Mouse (Mus musculus): ENCODE results near the gene Stat3.

The Stat3 gene

GRCm38 (mm10) chr11:100924386-100924919, 14.9 kb downstream of the Stat3 start:
- no peak for DNase-seq (ENCODE audit: low spot score in 2 of 2)

- DNase-seq (ENCODE audit: low spot score in 2 of 2) = no peak
Observed at GRCm38 (mm10) chr11:100920887-100921624, 18.3 kb downstream of the Stat3 start.

- no peak for DNase-seq (ENCODE audit: low spot score in 2 of 2)
Observed at GRCm38 (mm10) chr11:100918007-100918406, 21.3 kb downstream of the Stat3 start.

GRCm38 (mm10) chr11:100916432-100916971, 22.8 kb downstream of the Stat3 start:
- DNase-seq (ENCODE audit: low spot score in 2 of 2) = no peak

DNA sequence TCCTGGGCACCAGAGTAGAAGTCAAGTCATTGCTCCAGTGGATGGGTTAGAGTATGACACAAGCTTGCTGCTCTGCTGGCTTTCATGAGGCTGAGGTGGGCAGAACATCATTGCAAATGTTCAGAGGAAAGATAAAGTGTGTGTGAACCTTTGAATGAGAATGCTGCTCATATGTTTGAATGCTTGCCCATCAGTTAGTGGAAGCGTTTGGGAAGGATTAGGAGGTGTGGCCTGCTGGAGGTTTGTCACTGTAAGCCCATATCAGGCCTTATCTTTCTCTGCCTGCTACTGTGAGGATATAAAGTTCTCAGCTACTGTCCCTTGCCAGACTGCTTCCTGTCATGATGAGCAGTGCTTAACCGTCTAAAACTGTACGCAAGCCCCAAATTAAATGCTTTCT, 24.3 kb downstream of the Stat3 start:
- DNase-seq (ENCODE audit: low spot score in 2 of 2) = no peak

DNA sequence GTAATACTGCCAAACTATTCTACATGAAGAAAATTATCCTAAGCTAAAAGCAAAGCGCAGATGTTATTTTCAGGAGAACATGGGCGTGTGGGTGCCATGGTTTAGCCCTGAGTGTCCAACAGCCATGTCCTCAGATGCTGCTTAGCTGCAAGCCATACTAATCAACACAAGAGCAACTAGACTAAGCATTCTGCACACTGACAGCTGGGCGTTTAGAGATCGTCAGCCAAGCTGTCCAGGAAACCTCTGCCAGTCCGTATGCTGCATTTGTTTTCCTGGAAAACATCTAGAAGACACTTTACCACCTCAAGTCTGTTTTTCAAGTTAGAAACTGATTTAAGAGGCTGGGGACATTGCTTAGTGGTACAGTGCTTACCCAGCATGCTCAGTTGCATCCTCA, 24.9 kb downstream of the Stat3 start:
- DNase-seq (ENCODE audit: low spot score in 2 of 2) = no peak

DNA sequence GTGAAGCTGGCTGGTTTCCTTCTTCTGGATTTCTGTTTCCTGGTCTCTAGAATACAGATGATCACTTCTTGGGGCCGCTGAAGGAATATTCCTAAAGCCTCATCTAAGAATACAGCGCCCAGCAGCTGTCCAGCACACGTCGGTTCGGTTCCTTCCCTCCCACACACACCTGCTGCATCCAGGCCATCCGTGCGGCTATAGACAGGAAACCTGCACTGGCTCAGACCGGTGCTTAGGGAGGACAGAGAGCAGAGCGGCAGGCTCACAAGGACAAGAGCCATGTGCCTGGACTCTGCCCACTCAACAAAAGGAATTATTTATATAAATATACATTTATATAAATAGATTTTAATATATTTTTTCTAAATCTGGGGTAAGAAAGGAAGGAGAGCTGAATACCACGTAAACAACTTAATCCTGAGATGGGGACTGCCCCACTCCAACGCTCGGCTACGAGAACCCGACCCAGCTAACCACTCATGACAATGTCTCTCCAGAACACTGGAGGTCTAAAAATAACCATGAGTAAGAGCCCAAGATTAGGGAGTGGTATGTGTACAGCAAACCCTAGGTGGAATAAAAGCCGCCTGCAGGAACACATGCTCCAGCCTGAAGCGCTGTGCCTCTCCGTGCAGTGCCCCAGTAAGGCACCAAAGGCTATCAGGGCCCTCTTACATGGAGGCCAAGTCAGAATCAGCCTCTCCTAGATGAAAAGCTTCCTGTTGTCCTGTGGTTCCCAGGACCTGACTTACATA, 26.8 kb downstream of the Stat3 start:
- DNase-seq (ENCODE audit: low spot score in 2 of 2) = no peak

DNA sequence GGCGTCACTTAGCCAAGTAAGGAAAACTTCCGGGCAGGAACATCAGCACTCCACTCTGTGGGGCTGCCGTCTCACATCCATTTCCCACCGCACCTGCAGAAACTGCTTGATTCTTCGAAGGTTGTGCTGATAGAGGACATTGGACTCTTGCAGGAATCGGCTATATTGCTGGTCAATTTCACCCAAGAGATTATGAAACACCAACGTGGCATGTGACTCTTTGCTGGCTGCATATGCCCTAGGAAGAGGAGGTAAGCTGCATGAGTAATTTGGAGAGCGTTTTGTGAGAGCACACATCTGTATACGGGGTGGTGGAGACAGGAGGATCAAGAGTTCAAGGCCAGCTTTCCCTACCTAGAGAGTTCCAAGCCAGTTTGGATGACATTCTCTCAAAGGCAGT, 30.8 kb downstream of the Stat3 start:
- DNase-seq (ENCODE audit: low spot score in 2 of 2) = no peak

GRCm38 (mm10) chr11:100908112-100908511, 31.2 kb downstream of the Stat3 start:
- no peak for DNase-seq (ENCODE audit: low spot score in 2 of 2)

DNA sequence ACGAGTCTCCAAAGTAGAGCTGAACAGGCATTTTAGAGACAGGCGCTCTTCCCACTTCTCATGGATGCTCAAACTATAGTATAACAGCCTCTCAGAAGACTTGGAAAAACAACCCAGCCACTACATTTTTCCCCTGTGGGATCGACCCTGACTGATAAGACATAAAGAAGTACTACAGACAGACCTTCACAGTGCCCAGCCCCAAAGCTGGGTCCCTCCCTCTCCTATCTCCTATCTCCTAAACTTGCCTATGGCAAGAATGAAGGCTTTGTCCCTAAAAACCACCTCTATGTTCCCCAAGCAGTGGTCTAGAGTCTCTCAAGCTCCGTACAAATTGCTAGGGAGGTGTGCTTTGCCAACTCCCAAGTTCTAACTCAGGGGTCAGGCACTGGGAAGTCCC, 32.5 kb downstream of the Stat3 start:
- DNase-seq (ENCODE audit: low spot score in 2 of 2) = no peak

DNA sequence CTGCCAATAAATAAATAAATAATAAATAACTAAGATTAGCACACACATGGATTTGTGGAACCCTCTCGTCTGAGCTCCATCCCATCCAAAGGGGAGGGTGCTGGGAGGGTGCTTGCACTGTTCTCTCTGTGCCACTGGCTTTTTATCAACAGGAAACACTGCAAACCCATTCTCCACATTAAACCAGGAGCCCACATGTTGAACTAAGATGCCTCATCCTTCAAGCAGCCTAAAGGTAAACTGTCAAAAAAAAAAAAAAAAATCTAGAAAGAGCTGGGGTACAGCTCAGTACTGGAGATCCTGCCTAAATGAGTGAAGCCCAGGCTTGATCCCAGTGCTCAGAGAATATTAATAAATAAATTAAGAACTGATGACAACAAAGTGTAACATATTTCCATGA, 33.4 kb downstream of the Stat3 start:
- DNase-seq (ENCODE audit: low spot score in 2 of 2) = no peak

DNA sequence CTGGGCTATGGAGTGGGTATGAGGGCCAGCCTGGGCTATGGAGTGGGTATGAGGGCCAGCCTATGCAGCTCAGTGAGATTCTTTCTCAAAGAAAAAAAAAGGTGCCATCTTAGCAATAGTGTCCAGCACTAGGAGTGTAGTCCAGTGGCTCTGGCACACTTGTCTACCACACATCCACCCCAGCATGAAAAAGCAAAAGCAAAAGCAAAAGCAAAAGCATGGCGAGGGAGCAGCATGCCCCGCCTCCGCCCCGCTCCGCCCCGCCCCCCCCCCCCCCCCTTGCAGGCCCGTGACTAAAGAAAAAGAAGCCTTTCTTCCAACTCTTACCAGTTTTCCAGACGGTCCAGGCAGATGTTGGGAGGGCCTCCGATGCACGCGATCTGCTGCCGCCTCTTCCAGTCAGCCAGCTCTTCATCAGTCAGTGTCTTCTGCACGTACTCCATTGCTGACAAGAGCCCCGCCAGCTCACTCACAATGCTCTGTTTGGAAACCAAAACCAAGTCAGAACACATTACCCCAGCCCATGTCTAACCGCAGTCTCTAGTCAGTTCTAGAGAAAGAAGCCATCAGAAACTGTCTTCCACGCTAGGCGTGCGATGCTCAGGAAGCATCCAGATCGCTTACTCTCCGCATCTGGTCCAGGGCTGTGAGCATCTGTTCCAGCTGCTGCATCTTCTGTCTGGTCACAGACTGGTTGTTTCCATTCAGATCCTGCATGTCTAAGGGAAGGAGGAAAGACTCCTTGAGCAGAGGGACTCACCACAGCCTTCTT, 34.6 kb downstream of the Stat3 start:
- no peak for DNase-seq (ENCODE audit: low spot score in 2 of 2)

- DNase-seq (ENCODE audit: low spot score in 2 of 2) = no peak
Observed at GRCm38 (mm10) chr11:100898441-100899199, 40.7 kb downstream of the Stat3 start.

GRCm38 (mm10) chr11:100897294-100898231, 41.8 kb downstream of the Stat3 start:
- peak; percentile 16 to 28 for DNase-seq (ENCODE audit: low spot score in 2 of 2)

- no peak for DNase-seq (ENCODE audit: low spot score in 2 of 2)
Observed at GRCm38 (mm10) chr11:100896078-100896477, 43.3 kb downstream of the Stat3 start.

DNA sequence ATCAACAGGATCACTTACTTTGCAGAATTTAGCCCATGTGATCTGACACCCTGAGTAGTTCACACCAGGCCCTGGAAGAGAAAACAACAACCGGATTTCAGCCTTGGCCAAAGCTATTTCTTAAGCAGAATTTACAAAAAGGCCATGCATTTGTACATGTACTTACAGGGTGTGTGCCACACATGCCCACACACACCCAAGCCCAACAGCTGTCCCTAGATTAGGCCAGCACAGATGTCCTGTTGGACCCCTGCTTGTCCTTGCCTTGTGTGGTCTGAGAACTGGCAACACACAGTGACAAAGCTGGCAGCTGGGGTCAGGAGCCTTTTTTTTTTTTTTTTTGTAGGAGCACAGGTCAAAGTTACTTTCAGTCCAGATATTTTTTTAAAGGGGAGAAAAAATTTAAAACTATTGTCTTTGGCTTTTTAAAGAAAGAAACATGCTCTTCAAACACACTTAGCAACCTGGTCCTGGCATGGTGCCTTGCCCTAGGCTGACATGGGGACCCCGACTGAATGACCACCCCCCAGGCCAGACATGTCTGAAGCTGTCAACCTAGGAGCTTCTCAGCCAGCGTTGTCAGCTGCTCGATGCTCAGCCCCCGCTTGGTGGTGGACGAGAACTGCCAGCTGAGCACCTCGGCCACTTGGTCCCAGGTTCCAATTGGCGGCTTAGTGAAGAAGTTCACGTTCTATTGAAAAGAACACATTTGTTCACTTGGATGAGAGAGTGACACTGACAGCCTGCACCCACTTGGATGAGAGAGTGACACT, 45.0 kb downstream of the Stat3 start:
- no peak for DNase-seq (ENCODE audit: low spot score in 2 of 2)

DNA sequence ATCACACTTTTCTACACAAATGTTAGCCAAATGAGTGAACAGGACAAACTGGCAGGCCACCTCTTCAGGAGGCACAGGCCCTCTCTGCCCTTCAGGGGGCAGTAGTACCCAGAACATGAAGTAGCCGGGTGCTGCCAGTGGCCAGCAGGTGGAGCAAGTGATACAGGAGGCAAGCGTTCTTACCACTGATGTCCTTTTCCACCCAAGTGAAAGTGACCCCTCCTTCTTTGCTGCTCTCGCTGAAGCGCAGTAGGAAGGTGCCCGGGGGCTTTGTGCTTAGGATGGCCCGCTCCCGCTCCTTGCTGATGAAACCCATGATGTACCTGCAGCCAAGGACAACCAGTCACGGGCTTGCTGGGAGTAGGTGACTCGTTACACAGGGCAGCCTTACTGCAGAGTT, 45.9 kb downstream of the Stat3 start:
- DNase-seq (ENCODE audit: low spot score in 2 of 2) = peak; percentile 73 to 75

- DNase-seq (ENCODE audit: low spot score in 2 of 2) = no peak
Observed at GRCm38 (mm10) chr11:100892435-100892834, 46.9 kb downstream of the Stat3 start.

Measured in frontal cortex, postnatal 14 days (tissue).